Mouse (Mus musculus) midbrain, postnatal 0 days (tissue): ENCODE data around the gene Rpl36al. TPM values are rescaled to one million over a fixed set of nuclear protein-coding genes. Genes with fewer than 3 reads are reported as not detected.

Experiments
- ATAC-seq: fragments of 200-750 bp; cut with Nextera tagmentation; 2 replicates; pipeline ENCODE4 v1.8.0; 2017; ENCODE audit warnings: moderate number of reproducible peaks, mild to moderate bottlenecking, moderate TSS enrichment, moderate library complexity; ENCODE audit not compliant: low FRiP score
- DNase-seq: peaks from one replicate; pipeline ENCODE4 v3.0.0-alpha.2; 2015; ENCODE audit warnings: low spot score
- H3K27ac ChIP-seq: fragments of 300-500 bp; sonication (generic); 2 replicates; pipeline ENCODE4 v1.5.1; 2014; ENCODE audit warnings: low read depth, mild to moderate bottlenecking, low read length, mixed read lengths
- H3K27me3 ChIP-seq: fragments of 300-500 bp; sonication (generic); 2 replicates; pipeline ENCODE4 v1.6.1; 2014; ENCODE audit warnings: low read length, control low read depth, mixed read lengths; ENCODE audit not compliant: insufficient read depth
- H3K36me3 ChIP-seq: fragments of 300-500 bp; sonication (generic); 2 replicates; pipeline ENCODE4 v1.6.1; 2014; ENCODE audit warnings: low read length, control low read depth, mixed read lengths; ENCODE audit not compliant: insufficient read depth
- H3K4me1 ChIP-seq: fragments of 300-500 bp; sonication (generic); 2 replicates; pipeline ENCODE4 v1.6.1; 2014; ENCODE audit warnings: mild to moderate bottlenecking, control low read depth, antibody characterized with exemption, low read length, mixed read lengths; ENCODE audit not compliant: insufficient read depth
- H3K4me2 ChIP-seq: fragments of 300-500 bp; sonication (generic); 2 replicates; pipeline ENCODE4 v1.6.1; 2014; ENCODE audit warnings: low read depth, mild to moderate bottlenecking, low read length, mixed read lengths; ENCODE audit not compliant: poor library complexity, severe bottlenecking
- H3K4me3 ChIP-seq: fragments of 300-500 bp; sonication (generic); 2 replicates; pipeline ENCODE4 v1.5.1; 2014; ENCODE audit warnings: low read depth, mild to moderate bottlenecking, low read length, moderate library complexity
- H3K9ac ChIP-seq: fragments of 300-500 bp; sonication (generic); replicated peaks from 2 replicates; pipeline ENCODE4 v1.6.1; 2014; ENCODE audit warnings: mild to moderate bottlenecking, low read length, moderate library complexity, mixed read lengths; ENCODE audit not compliant: poor library complexity, severe bottlenecking
- H3K9me3 ChIP-seq: fragments of 300-500 bp; sonication (generic); 2 replicates; pipeline ENCODE4 v1.6.1; 2016; ENCODE audit warnings: low read length, control low read depth
- CTCF ChIP-seq: IDR thresholded peaks from 2 replicates; pipeline ENCODE4 v1.5.1; 2016; ENCODE audit warnings: antibody characterized with exemption, mild to moderate bottlenecking
- WGBS: fragments of 180-500 bp; shearing (Covaris S2); extraction: QIAGEN DNeasy Blood & Tissue Kit; methylation state at CpG from one replicate; pipeline ENCODE4 v1.1.7; 2014; 5-methylcytosine and 5-hydroxymethylcytosine counted together
- polyA plus RNA-seq: library from polyadenylated mRNA; unstranded; fragments of >200 nt; fragmentation: Nextera tagmentation; extraction: Ambion mirVana; gene quantifications from 2 replicates; pipeline ENCODE4 v1.2.1, GENCODE M21; 2015
- total RNA-seq: library from RNA; depleted of rRNA; stranded (reverse); fragments of >200 nt; gene quantifications from 2 replicates; pipeline ENCODE4 v1.2.3, GENCODE M21; 2014; rRNA removed

The Rpl36al gene
- 117 and 148 TPM in 2 replicates for total RNA-seq
- 352 and 392 TPM in 2 replicates for polyA plus RNA-seq

DNA sequence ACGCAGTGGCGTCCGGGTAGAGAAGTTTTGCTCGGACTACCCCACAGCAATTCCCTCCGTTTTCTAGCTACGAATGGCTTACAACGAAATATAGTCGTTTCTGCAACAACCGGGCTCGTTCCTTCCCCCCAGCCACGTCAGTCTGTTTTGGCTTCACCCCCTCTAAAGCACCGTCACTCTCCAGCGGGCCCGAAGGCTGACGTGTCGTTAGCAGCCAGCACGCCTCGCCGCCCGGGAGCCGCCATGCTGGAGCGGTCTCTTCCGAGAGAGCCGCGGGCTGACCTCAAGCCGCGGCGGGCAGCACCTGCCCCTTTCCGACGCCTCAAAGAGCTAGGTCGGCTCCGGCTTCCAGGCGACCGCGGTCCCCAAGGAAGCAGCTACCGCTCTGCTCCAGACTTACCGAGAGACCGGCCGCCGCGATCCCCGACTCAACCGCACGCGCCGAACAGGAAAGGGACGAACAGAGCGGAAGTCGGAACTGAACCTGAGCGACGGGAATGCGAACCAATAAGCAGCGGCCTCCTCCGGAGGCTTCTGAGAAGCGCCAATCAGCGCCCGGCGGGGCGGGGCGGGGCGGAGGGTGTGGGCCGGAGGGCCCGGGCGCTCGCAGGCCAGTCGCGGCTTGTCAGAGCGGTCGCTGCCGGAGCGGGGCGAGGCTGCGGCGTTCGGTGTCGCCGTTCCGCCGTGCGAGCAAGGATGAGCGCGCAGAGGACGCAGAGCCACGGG, at the start of gene Rpl36al, which contains the start of gene Mgat2:
Gene Rpl36al (minus strand): TSS at position 501 of the 726 bp plus-strand sequence.
Gene Mgat2 (plus strand): TSS at position 575 of the 726 bp plus-strand sequence.
- no peak for TF ChIP-seq CTCF
- under 1% methylated on average over 76 of the region's 84 CpGs for WGBS
- H3K27ac ChIP-seq: peak within 1 kb of the TSS; percentile 94
- no peaks in the 10 kb centered on the region for H3K9me3 ChIP-seq
- peak within 1 kb of the TSS; percentile 93 for H3K9ac ChIP-seq
- H3K4me1 ChIP-seq: peaks cover 15% of the 10 kb centered on the region
- ATAC-seq: peak; percentile 99
- H3K36me3 ChIP-seq: 0 out of 2 replicates have a peak, but pooled peaks cover 2% of the 10 kb centered on the region
- peak within 1 kb of the TSS; percentile 87 for H3K4me2 ChIP-seq
- peak; percentile 99 for DNase-seq
- peak within 1 kb of the TSS; percentile 90 for H3K4me3 ChIP-seq
- H3K27me3 ChIP-seq: no peaks in the 10 kb centered on the region

DNA sequence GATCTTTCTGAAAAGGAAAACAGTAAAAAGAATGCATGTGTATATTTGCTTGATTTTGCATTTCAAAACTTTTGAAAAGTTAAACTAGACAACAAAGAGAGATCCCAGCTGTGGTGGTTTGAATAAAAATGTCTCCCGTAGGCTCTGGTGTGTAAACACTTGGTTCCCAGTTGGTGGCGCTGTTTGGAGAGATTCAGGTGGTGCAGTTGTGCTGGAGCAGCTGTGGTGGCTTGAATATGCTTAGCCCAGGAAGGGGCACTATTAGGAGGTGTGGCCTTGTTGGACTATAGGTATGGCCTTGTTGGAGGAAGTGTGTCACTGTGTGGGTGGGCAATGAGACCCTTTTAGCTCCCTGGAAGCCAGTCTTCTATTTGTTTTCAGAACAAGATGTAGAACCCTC, 45.4 kb upstream of the Rpl36al start:
- Histone ChIP-seq H3K4me2 (no peak overlapping the region), H3K27ac (no peak overlapping the region), H3K9ac (no peak overlapping the region), H3K4me3 (no peak overlapping the region), H3K4me1 (no peaks in the 10 kb centered on the region), H3K27me3 (no peaks in the 10 kb centered on the region), H3K9me3 (no peaks in the 10 kb centered on the region), H3K36me3 (no peaks in the 10 kb centered on the region)
- TF ChIP-seq CTCF: peak; percentile 42
- DNase-seq: no peak
- no peak for ATAC-seq
- WGBS: 65% methylated on average over 2 of the region's 2 CpGs

DNA sequence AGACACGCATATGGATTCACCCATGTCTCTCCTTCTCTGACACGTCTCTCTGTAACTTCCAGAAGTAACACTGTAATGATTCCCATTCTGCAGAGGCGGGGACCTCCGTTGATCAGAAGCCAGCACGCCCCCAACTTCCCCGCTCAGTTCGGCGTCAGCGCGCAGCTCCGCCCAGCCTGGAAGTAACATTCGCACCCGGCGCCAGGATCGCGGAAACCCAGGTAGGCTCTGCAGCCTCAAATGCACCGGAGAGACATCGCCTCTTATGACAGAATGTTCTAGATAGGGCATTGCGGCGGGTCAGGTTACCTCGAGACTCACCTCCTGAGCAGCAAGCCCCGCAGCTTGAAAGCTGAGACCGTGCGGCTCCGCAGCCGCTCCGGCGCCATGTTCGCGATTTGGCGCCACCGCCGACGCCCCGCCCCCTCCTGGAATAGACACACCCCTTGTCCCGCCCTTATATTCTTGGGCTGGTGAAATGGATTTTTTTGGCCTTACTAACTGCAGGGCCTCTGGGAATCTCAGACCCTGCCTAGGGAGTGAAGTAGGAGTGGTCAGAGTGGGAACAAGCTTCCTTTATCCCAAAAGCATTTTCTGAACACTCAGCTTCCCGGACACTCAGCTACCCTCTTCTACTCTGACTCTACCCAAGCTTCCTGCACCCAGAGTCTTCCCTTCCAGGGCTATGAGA, 44.0 kb upstream of the Rpl36al start, which contains the start of gene Pole2:
Gene Pole2 (minus strand): TSS at position 420 of the 691 bp plus-strand sequence.
- Histone ChIP-seq H3K4me1 (no peaks in the 10 kb centered on the region), H3K4me2 (peak within 1 kb of the TSS; percentile 55), H3K4me3 (peak within 1 kb of the TSS; percentile 46), H3K27ac (no peak within 1 kb of the TSS), H3K27me3 (no peaks in the 10 kb centered on the region), H3K36me3 (no peaks in the 10 kb centered on the region), H3K9ac (peak within 1 kb of the TSS; percentile 2; the same call in 1 of the 2 replicates), H3K9me3 (no peaks in the 10 kb centered on the region)
- peak; percentile 16; the same call in 1 of the 2 replicates for TF ChIP-seq CTCF
- DNase-seq (peak; percentile 71), ATAC-seq (peak; percentile 92)
- under 1% methylated on average over 37 of the region's 37 CpGs for WGBS

DNA sequence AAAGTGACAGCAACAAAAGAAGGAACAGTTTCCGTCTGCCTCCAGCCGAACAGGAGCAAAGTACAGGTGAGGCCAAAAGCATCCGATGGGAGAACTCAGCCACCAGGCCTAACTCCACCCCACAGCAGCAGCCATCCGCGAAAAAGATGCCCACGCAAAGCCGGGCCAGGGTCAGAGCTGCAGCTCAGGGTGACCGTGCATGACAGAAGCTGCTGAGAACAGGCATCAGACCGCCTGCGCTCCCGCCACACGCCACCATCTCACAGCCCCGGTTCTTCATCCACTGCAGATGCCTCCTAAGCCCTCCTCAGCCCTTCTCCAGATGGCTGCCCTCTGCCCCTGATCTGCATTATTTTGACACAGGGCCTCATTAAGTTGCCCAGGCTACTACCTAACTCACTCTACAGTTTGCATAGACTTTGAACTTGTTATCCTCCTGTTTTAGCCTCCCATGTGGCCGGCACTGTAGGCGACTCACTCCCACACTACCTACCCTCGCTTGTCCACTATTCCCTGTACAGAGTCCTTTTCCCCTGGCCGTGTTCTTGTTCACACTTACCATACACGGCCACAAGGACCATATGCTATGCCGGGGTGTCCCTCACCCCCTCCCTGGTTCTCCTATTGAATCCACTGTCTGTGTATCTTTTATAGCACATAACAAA, 36.9 kb upstream of the Rpl36al start:
- H3K27ac ChIP-seq: no peak overlapping the region
- ATAC-seq: no peak
- H3K4me2 ChIP-seq: no peak overlapping the region
- no peak for TF ChIP-seq CTCF
- H3K27me3 ChIP-seq: no peaks in the 10 kb centered on the region
- WGBS: 85% methylated on average over 19 of the region's 19 CpGs
- H3K4me3 ChIP-seq: no peak overlapping the region
- no peaks in the 10 kb centered on the region for H3K9me3 ChIP-seq
- no peaks in the 10 kb centered on the region for H3K4me1 ChIP-seq
- H3K9ac ChIP-seq: no peak overlapping the region
- DNase-seq: no peak
- no peaks in the 10 kb centered on the region for H3K36me3 ChIP-seq

DNA sequence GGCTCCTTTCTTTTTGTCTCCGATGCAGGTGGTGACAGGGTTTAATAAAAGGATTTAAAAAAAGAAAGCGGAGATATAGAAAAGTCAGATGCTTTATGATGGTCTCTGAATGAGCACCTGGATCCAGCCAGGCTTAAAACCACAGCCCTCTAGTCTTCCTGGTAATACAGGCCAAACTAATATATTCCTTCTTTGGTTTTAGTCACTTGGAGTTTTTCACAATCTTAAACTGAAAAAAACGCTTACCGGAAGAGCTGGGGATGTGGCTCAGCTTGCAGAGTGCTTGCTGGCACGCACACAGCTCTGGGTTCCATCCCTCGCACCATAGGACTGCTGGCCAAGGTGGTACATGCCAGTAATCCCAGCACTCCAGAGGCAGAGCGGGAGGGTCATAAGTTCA, 32.7 kb upstream of the Rpl36al start:
- DNase-seq: no peak
- Histone ChIP-seq H3K4me1 (no peaks in the 10 kb centered on the region), H3K27ac (no peak overlapping the region), H3K4me2 (no peak overlapping the region), H3K9ac (no peak overlapping the region), H3K27me3 (no peaks in the 10 kb centered on the region), H3K4me3 (no peak overlapping the region), H3K9me3 (no peaks in the 10 kb centered on the region), H3K36me3 (no peaks in the 10 kb centered on the region)
- 90% methylated on average over 7 of the region's 7 CpGs for WGBS
- ATAC-seq: no peak
- TF ChIP-seq CTCF: no peak
